Mouse (Mus musculus): ENCODE measurements at regions not wholly inside any gene's neighbourhood (a gene's known extent, or its start where the extent isn't known, plus 50 kb on each side); places are given as distances from the start of the nearest gene placed in this dataset.
"Not testable (repeated sequence)": the region's sequence is repeated elsewhere in the genome, so short reads cannot be mapped to it uniquely, and the experiment has no call there.

- ATAC-seq (ENCODE audit: low FRiP score): no peak
- no peak overlapping the region for H3K27ac ChIP-seq
These were observed 133.1 kb downstream of the Zxdb start for GRCm38 (mm10) chrX:94857501-94857900.

DNA sequence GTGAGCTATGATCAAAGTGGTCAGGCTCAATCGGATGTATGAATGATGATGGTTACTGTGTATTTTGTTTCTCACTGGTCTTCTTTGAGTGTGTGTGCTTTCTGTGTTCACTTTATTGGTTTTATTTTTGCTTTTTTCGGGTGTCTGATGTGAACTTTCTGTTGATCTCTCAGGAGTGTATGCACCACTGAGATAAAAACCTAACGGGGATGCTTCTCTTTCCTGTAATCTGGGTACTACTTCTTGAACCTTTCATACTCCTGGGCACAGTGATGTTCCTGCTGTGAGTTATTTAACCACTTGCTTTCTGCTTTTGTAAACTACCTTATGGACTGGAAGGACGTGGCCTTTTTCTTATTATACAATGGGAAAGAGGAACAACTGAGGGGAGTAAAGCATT, 133.6 kb downstream of the Zxdb start:
- no peaks in the 10 kb centered on the region for H3K36me3 ChIP-seq (replicated peaks; ENCODE audit: control insufficient read depth, insufficient read depth)
- no peaks in the 10 kb centered on the region for H3K27me3 ChIP-seq (ENCODE audit: control insufficient read depth, insufficient read depth, low read length)
- 81% methylated on average over 4 of the region's 4 CpGs for WGBS
- DNase-seq (ENCODE audit: low spot score): no peak
- no peak overlapping the region for H3K27ac ChIP-seq
- no peak for ATAC-seq (ENCODE audit: low FRiP score)
- no peak overlapping the region for H3K9ac ChIP-seq
- H3K9me3 ChIP-seq (ENCODE audit: control insufficient read depth, low read length): no peaks in the 10 kb centered on the region
- no peak overlapping the region for H3K4me3 ChIP-seq (replicated peaks; ENCODE audit: low read length)
- H3K4me1 ChIP-seq (replicated peaks; ENCODE audit: control insufficient read depth, insufficient read depth, low read length): no peaks in the 10 kb centered on the region
- H3K4me2 ChIP-seq (replicated peaks): no peak overlapping the region

More at GRCm38 (mm10) chrX:94857501-94857900, 133.1 kb downstream of the Zxdb start:
- 75% methylated on average over 1 of the region's 1 CpGs for WGBS
- H3K4me1 ChIP-seq (replicated peaks; ENCODE audit: control insufficient read depth, insufficient read depth, low read length): no peaks in the 10 kb centered on the region
- H3K9me3 ChIP-seq (ENCODE audit: control insufficient read depth, low read length): no peaks in the 10 kb centered on the region
- DNase-seq (ENCODE audit: low spot score): no peak
- H3K4me3 ChIP-seq (replicated peaks; ENCODE audit: low read length): no peak overlapping the region
- no peaks in the 10 kb centered on the region for H3K36me3 ChIP-seq (replicated peaks; ENCODE audit: control insufficient read depth, insufficient read depth)
- H3K27me3 ChIP-seq (ENCODE audit: control insufficient read depth, insufficient read depth, low read length): no peaks in the 10 kb centered on the region
- no peak overlapping the region for H3K9ac ChIP-seq
- no peak overlapping the region for H3K4me2 ChIP-seq (replicated peaks)

DNA sequence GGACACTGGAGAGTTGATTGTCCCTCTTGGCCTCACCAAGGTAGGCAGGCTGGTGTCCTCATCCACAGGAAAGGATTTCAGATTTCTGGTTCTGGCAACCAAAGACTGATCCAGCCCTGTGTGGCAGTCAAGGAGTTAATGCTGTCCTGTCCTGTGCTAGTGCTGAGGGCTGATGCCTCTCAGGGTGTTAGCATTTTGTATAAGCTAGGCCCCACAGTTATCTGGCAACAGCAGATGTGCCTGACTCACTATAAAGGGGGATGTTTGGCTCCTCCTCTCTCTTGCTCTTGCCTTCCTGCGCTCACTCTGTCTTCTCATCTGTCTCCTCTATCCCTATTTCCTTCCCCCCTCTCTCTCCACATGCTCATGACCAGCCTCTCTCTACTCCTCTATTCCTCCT, 138.8 kb downstream of the Zxdb start:
- DNase-seq (ENCODE audit: low spot score) (no peak), ATAC-seq (ENCODE audit: low FRiP score) (no peak)
- no peaks in the 10 kb centered on the region for H3K9me3 ChIP-seq (ENCODE audit: control insufficient read depth, low read length)
- 56% methylated on average over 1 of the region's 1 CpGs for WGBS
- no peaks in the 10 kb centered on the region for H3K36me3 ChIP-seq (replicated peaks; ENCODE audit: control insufficient read depth, insufficient read depth)
- no peaks in the 10 kb centered on the region for H3K4me1 ChIP-seq (replicated peaks; ENCODE audit: control insufficient read depth, insufficient read depth, low read length)
- H3K4me3 ChIP-seq (replicated peaks; ENCODE audit: low read length): no peak overlapping the region
- H3K4me2 ChIP-seq (replicated peaks): no peak overlapping the region
- no peak overlapping the region for H3K9ac ChIP-seq
- H3K27ac ChIP-seq: no peak overlapping the region
- H3K27me3 ChIP-seq (ENCODE audit: control insufficient read depth, insufficient read depth, low read length): no peaks in the 10 kb centered on the region

DNA sequence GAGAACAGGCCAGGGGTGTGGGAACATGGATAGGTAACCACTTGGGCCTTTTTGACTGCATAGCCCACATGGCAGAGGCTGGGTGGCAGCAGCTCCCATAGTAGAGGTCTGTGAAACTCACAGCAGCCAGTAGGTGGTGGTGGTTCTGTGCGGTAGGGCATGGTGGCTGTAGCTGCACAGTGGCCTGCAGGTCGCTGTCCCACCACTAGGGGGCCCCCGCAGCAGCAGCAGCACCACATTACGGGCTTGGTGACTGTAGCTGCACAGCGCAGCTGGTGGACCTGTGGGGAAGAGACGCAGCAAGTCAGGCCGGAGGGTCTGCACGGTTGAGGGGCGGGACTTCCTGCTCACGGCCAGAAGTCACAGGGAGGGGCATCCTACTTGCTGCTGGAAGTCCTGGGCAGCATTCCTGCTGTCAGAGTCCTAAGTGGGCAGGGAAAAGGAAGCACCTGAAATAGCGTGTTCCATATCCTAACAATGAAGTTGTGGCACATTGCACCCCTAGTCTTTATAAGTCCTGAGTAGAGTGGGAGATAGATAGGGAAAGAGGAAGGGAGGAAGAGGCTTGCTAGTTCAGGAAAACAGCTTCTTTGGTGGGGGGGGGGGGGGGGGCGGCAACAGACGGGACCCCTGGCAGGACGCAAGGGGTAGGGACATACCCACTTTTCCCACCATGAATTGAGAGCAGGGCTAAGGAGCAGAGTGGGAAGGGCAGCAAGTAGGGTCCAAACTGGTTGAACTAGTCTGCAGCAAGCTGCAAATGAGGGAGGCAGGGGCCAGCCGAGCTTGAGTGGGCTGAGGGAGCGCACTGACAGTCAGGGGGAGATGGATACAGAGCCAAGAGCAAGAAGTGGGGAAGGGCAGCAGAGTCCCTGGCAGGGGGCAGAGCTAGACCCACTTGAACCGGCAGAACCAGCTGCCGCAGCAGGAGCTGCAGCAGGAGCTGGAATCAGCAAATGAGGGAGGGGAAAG, 141.4 kb downstream of the Zxdb start:
- 23% methylated on average over 18 of the region's 18 CpGs for WGBS
- Histone ChIP-seq H3K27me3 (ENCODE audit: control insufficient read depth, insufficient read depth, low read length) (no peaks in the 10 kb centered on the region), H3K36me3 (replicated peaks; ENCODE audit: control insufficient read depth, insufficient read depth) (no peaks in the 10 kb centered on the region), H3K9ac (peak overlapping the region; percentile 44), H3K9me3 (ENCODE audit: control insufficient read depth, low read length) (no peaks in the 10 kb centered on the region), H3K27ac (no peak overlapping the region), H3K4me3 (replicated peaks; ENCODE audit: low read length) (peak overlapping the region; percentile 31), H3K4me2 (replicated peaks) (peak overlapping the region; percentile 55), H3K4me1 (replicated peaks; ENCODE audit: control insufficient read depth, insufficient read depth, low read length) (no peaks in the 10 kb centered on the region)
- peak; percentile 99 for ATAC-seq (ENCODE audit: low FRiP score)
- DNase-seq (ENCODE audit: low spot score): peak; percentile 82

GRCm38 (mm10) chrX:94883547-94883946, 142.9 kb downstream of the Spin4 start:
- DNase-seq (ENCODE audit: low spot score); H3K27me3 ChIP-seq (ENCODE audit: control insufficient read depth, insufficient read depth, low read length); ATAC-seq (ENCODE audit: low FRiP score); H3K4me2 ChIP-seq (replicated peaks); H3K4me1 ChIP-seq (replicated peaks; ENCODE audit: control insufficient read depth, insufficient read depth, low read length); H3K27ac ChIP-seq; H3K4me3 ChIP-seq (replicated peaks; ENCODE audit: low read length); H3K9ac ChIP-seq; H3K36me3 ChIP-seq (replicated peaks; ENCODE audit: control insufficient read depth, insufficient read depth); H3K9me3 ChIP-seq (ENCODE audit: control insufficient read depth, low read length): not testable (repeated sequence)
- 95% methylated on average over 2 of the region's 2 CpGs for WGBS

Measured in hindbrain, embryonic 14.5 days (tissue).